Mouse (Mus musculus): ENCODE results near the gene Atp23. TPM values are rescaled to one million over a fixed set of nuclear protein-coding genes. Genes with fewer than 3 reads are reported as not detected.
A peak's percentile ranks its signal among the peaks of the same experiment; 100 is the strongest.

The Atp23 gene
- polyA plus RNA-seq, 1 experiment from 2014 or later = 9.1 TPM

GRCm38 (mm10) chr10:126905086-126905485, 3.9 kb upstream of the Atp23 start:
- Histone ChIP-seq H3K36me3 (no peaks in the 10 kb centered on the region), H3K9me3 (no peaks in the 10 kb centered on the region), H3K4me2 (replicated peaks) (peak overlapping the region; percentile 67), H3K4me1 (replicated peaks) (peaks cover 12% of the 10 kb centered on the region), H3K9ac (replicated peaks) (no peak overlapping the region; the same call in 1 of the 2 replicates), H3K27me3 (no peaks in the 10 kb centered on the region), H3K4me3 (replicated peaks) (peak overlapping the region; percentile 49), H3K27ac (no peak overlapping the region)
- WGBS = 75% methylated on average over 8 of the region's 8 CpGs
- ATAC-seq = no peak

GRCm38 (mm10) chr10:126904221-126904620, 3.1 kb upstream of the Atp23 start:
- ATAC-seq = no peak
- H3K36me3 ChIP-seq = no peaks in the 10 kb centered on the region

GRCm38 (mm10) chr10:126901488-126901843, 311 bp upstream of the Atp23 start:
- Histone ChIP-seq H3K27me3 (no peaks in the 10 kb centered on the region), H3K4me3 (replicated peaks) (peak overlapping the region; percentile 59), H3K4me1 (replicated peaks) (peaks cover 15% of the 10 kb centered on the region), H3K4me2 (replicated peaks) (peak overlapping the region; percentile 94), H3K27ac (no peak overlapping the region), H3K36me3 (peaks cover 11% of the 10 kb centered on the region), H3K9me3 (no peaks in the 10 kb centered on the region), H3K9ac (replicated peaks) (no peak overlapping the region; the same call in 1 of the 2 replicates)
- ATAC-seq = peak; percentile 26; the same call in 1 of the 2 replicates
- WGBS = 2% methylated on average over 4 of the region's 4 CpGs

More at GRCm38 (mm10) chr10:126904221-126904620, 3.1 kb upstream of the Atp23 start:
- H3K27me3 ChIP-seq = no peaks in the 10 kb centered on the region
- no peak overlapping the region for H3K27ac ChIP-seq
- H3K4me1 ChIP-seq (replicated peaks) = peaks cover 15% of the 10 kb centered on the region
- no peak overlapping the region for H3K4me2 ChIP-seq (replicated peaks)
- WGBS = 39% methylated on average over 5 of the region's 5 CpGs
- no peaks in the 10 kb centered on the region for H3K9me3 ChIP-seq
- no peak overlapping the region for H3K9ac ChIP-seq (replicated peaks)
- no peak overlapping the region for H3K4me3 ChIP-seq (replicated peaks)

GRCm38 (mm10) chr10:126895891-126896290, 5.3 kb downstream of the Atp23 start:
- Histone ChIP-seq H3K36me3 (peaks cover 39% of the 10 kb centered on the region), H3K4me3 (replicated peaks) (no peak overlapping the region), H3K4me1 (replicated peaks) (peaks cover 11% of the 10 kb centered on the region), H3K27me3 (no peaks in the 10 kb centered on the region), H3K4me2 (replicated peaks) (no peak overlapping the region), H3K9me3 (no peaks in the 10 kb centered on the region), H3K9ac (replicated peaks) (no peak overlapping the region), H3K27ac (no peak overlapping the region)
- WGBS = 54% methylated on average over 6 of the region's 6 CpGs
- ATAC-seq = no peak

GRCm38 (mm10) chr10:126894061-126894460, 7.1 kb downstream of the Atp23 start:
- Histone ChIP-seq H3K27ac (no peak overlapping the region), H3K9me3 (no peaks in the 10 kb centered on the region), H3K27me3 (no peaks in the 10 kb centered on the region), H3K9ac (replicated peaks) (no peak overlapping the region), H3K4me2 (replicated peaks) (no peak overlapping the region), H3K4me1 (replicated peaks) (no peaks in the 10 kb centered on the region), H3K36me3 (peaks cover 57% of the 10 kb centered on the region), H3K4me3 (replicated peaks) (no peak overlapping the region)
- ATAC-seq = no peak
- WGBS = 96% methylated on average over 15 of the region's 15 CpGs

GRCm38 (mm10) chr10:126893145-126893544, 8.0 kb downstream of the Atp23 start:
- Histone ChIP-seq H3K27ac (no peak overlapping the region), H3K36me3 (peaks cover 57% of the 10 kb centered on the region), H3K4me2 (replicated peaks) (no peak overlapping the region), H3K9ac (replicated peaks) (no peak overlapping the region), H3K9me3 (0 out of 2 replicates have a peak, but pooled peaks cover under 1% of the 10 kb centered on the region), H3K4me3 (replicated peaks) (no peak overlapping the region), H3K27me3 (no peaks in the 10 kb centered on the region), H3K4me1 (replicated peaks) (no peaks in the 10 kb centered on the region)
- WGBS = 98% methylated on average over 7 of the region's 7 CpGs
- ATAC-seq = no peak

- Histone ChIP-seq H3K9me3 (no peaks in the 10 kb centered on the region), H3K4me1 (replicated peaks) (no peaks in the 10 kb centered on the region), H3K27ac (no peak overlapping the region), H3K36me3 (no peaks in the 10 kb centered on the region), H3K27me3 (no peaks in the 10 kb centered on the region), H3K4me3 (replicated peaks) (no peak overlapping the region), H3K4me2 (replicated peaks) (no peak overlapping the region), H3K9ac (replicated peaks) (no peak overlapping the region)
- ATAC-seq = no peak
- 87% methylated on average over 3 of the region's 3 CpGs for WGBS
These were observed 27.4 kb downstream of the Atp23 start for GRCm38 (mm10) chr10:126873755-126874154.

- 69% methylated on average over 5 of the region's 5 CpGs for WGBS
- Histone ChIP-seq H3K27ac (no peak overlapping the region), H3K4me1 (replicated peaks) (no peaks in the 10 kb centered on the region), H3K4me2 (replicated peaks) (no peak overlapping the region), H3K9ac (replicated peaks) (no peak overlapping the region), H3K27me3 (no peaks in the 10 kb centered on the region), H3K4me3 (replicated peaks) (no peak overlapping the region), H3K36me3 (no peaks in the 10 kb centered on the region), H3K9me3 (no peaks in the 10 kb centered on the region)
- no peak for ATAC-seq
These were observed 28.9 kb downstream of the Atp23 start for GRCm38 (mm10) chr10:126872256-126872655.

GRCm38 (mm10) chr10:126869372-126870318, 31.5 kb downstream of the Atp23 start:
- Histone ChIP-seq H3K36me3 (no peaks in the 10 kb centered on the region), H3K9ac (replicated peaks) (no peak overlapping the region), H3K9me3 (no peaks in the 10 kb centered on the region), H3K4me3 (replicated peaks) (0 out of 2 replicates have a peak overlapping the region, but pooled peaks have one; percentile 13), H3K27me3 (no peaks in the 10 kb centered on the region), H3K27ac (no peak overlapping the region), H3K4me2 (replicated peaks) (peak overlapping the region; percentile 45), H3K4me1 (replicated peaks) (no peaks in the 10 kb centered on the region)
- peak; percentile 76 for ATAC-seq
- 24% methylated on average over 23 of the region's 23 CpGs for WGBS

GRCm38 (mm10) chr10:126865284-126865683, 35.9 kb downstream of the Atp23 start:
- H3K9me3 ChIP-seq = no peaks in the 10 kb centered on the region
- no peak overlapping the region for H3K4me3 ChIP-seq (replicated peaks)
- WGBS = 96% methylated on average over 8 of the region's 8 CpGs
- no peak for ATAC-seq
- H3K36me3 ChIP-seq = no peaks in the 10 kb centered on the region
- H3K27me3 ChIP-seq = no peaks in the 10 kb centered on the region
- H3K4me2 ChIP-seq (replicated peaks) = no peak overlapping the region
- no peaks in the 10 kb centered on the region for H3K4me1 ChIP-seq (replicated peaks)
- H3K27ac ChIP-seq = no peak overlapping the region
- H3K9ac ChIP-seq (replicated peaks) = no peak overlapping the region

- 73% methylated on average over 12 of the region's 12 CpGs for WGBS
- no peak for ATAC-seq
- H3K4me2 ChIP-seq (replicated peaks) = no peak overlapping the region
- no peak overlapping the region for H3K4me3 ChIP-seq (replicated peaks)
- H3K9me3 ChIP-seq = no peaks in the 10 kb centered on the region
- H3K4me1 ChIP-seq (replicated peaks) = no peaks in the 10 kb centered on the region
- no peak overlapping the region for H3K27ac ChIP-seq
- no peaks in the 10 kb centered on the region for H3K36me3 ChIP-seq
- no peak overlapping the region for H3K9ac ChIP-seq (replicated peaks)
- no peaks in the 10 kb centered on the region for H3K27me3 ChIP-seq
These were observed 39.0 kb downstream of the Atp23 start for GRCm38 (mm10) chr10:126862193-126862592.

- Histone ChIP-seq H3K27me3 (no peaks in the 10 kb centered on the region), H3K36me3 (no peaks in the 10 kb centered on the region), H3K4me3 (replicated peaks) (no peak overlapping the region), H3K4me2 (replicated peaks) (no peak overlapping the region), H3K9ac (replicated peaks) (no peak overlapping the region), H3K27ac (no peak overlapping the region), H3K9me3 (no peaks in the 10 kb centered on the region), H3K4me1 (replicated peaks) (no peaks in the 10 kb centered on the region)
- WGBS = 85% methylated on average over 10 of the region's 10 CpGs
- ATAC-seq = no peak
These were observed 47.9 kb downstream of the Atp23 start for GRCm38 (mm10) chr10:126853286-126853685.
